Mouse (Mus musculus): ENCODE measurements at regions not wholly inside any gene's neighbourhood (a gene's known extent, or its start where the extent isn't known, plus 50 kb on each side); places are given as distances from the start of the nearest gene placed in this dataset.
"Not testable (repeated sequence)": the region's sequence is repeated elsewhere in the genome, so short reads cannot be mapped to it uniquely, and the experiment has no call there.

DNA sequence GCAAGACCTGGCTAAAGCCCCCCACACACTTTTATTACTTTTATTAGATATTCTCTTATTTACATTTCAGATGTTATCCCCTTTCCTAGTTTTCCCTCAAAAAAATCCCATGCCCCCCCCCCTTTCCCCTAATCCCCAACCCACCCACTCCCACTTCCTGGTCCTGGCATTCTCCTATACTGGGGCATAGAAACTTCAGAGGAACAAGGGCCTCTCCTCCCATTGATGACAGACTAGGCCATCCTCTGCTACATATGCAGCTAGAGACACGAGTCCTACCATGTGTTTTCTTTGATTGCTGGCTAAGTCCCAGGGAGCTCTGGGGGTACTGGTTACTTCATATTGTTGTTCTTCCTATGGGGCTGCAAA is 116.8 kb downstream of the Rfpl4b start:
- H3K36me3 ChIP-seq (replicated peaks in 1 of 2; ENCODE audit: control insufficient read depth in 1 of 2, insufficient read depth in 1 of 2, low read length in 1 of 2); DNase-seq (ENCODE audit: extremely low read depth); H3K27me3 ChIP-seq (replicated peaks); H3K79me2 ChIP-seq (replicated peaks; ENCODE audit: control insufficient read depth, extremely low read depth, insufficient read depth, poor library complexity, severe bottlenecking); in situ Hi-C loops (cut with MboI; ENCODE audit: low pct_ligation_motif_present, low pct_unique_long_range_greater_than_20kb, low sequenced_read_pairs); H3K4me3 ChIP-seq (replicated peaks in 1 of 3; ENCODE audit: low read depth in 2 of 3, low read length in 2 of 3, poor library complexity in 1 of 3); H3K4me1 ChIP-seq (ENCODE audit: control insufficient read depth in 1 of 2, insufficient read depth in 2 of 2); dilution Hi-C loops (cut with MboI; ENCODE audit: extremely low pct_ligation_motif_present, extremely low pct_unique_long_range_greater_than_20kb, low sequenced_read_pairs); H3K27ac ChIP-seq (ENCODE audit: insufficient read depth, low read depth); H3K9me3 ChIP-seq (replicated peaks; ENCODE audit: low read length); H3K9ac ChIP-seq (ENCODE audit: insufficient read depth, low read depth); H3K4me2 ChIP-seq (ENCODE audit: insufficient read depth, low read depth, poor library complexity, severe bottlenecking): not testable (repeated sequence)

DNA sequence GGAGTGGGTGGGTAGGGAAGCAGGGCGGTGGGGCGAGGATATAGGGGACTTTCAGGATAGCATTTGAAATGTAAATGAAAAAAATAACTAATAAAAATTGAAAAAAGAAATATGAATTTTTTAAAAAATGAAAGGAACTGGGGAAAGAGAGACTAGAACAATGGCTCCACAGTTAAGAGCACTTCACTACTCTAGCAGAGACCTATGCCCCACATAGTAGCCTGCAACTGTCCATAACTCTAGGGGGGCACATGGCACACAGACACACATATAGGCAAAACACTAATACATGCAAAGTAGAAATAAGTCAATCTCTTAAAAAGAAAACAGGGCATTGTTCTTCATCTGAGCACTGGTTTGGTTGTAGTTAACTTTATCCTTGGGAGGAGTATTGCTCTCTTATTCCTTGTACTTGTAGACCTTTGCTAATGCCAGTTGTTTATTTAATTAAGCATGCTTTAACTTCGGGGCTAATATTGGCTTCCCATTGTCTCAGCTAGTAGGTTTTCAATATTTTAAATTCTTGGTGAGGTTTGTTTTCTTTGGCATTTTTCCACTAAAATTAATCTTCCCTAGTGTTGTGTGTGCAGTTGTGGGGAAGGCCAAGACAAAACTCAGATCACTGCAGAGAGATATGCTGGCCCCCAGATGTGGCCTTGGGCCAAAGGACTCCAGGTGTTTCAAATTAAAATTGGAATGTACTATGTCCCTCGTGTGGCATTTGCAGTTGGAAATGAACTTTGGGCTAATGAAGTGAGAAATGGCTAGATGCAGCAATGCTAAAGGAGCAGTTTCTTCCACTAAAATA is 117.4 kb downstream of the Rfpl4b start:
- no peaks in the 10 kb centered on the region for H3K9me3 ChIP-seq (replicated peaks; ENCODE audit: low read length)
- no peak overlapping the region for H3K9ac ChIP-seq (ENCODE audit: insufficient read depth, low read depth)
- DNase-seq (ENCODE audit: extremely low read depth), result no peak
- in situ Hi-C loops (cut with MboI; ENCODE audit: low pct_ligation_motif_present, low pct_unique_long_range_greater_than_20kb, low sequenced_read_pairs) (no loop called here), dilution Hi-C loops (cut with MboI; ENCODE audit: extremely low pct_ligation_motif_present, extremely low pct_unique_long_range_greater_than_20kb, low sequenced_read_pairs) (no loop called here)
- H3K36me3 ChIP-seq (replicated peaks in 1 of 2; ENCODE audit: control insufficient read depth in 1 of 2, insufficient read depth in 1 of 2, low read length in 1 of 2), result no peaks in the 10 kb centered on the region
- no peak overlapping the region for H3K4me2 ChIP-seq (ENCODE audit: insufficient read depth, low read depth, poor library complexity, severe bottlenecking)
- H3K79me2 ChIP-seq (replicated peaks; ENCODE audit: control insufficient read depth, extremely low read depth, insufficient read depth, poor library complexity, severe bottlenecking), result no peaks in the 10 kb centered on the region
- H3K4me3 ChIP-seq (replicated peaks in 1 of 3; ENCODE audit: low read depth in 2 of 3, low read length in 2 of 3, poor library complexity in 1 of 3), result no peak overlapping the region
- TF ChIP-seq JUN (IDR thresholded peaks at IDR 0.05; ENCODE audit: insufficient read depth, low read depth, low read length), result no peak
- no peak for TF ChIP-seq TBP (conservative IDR thresholded peaks at IDR 0.05; ENCODE audit: low read depth, low read length)
- no peak for TF ChIP-seq MXI1 (IDR thresholded peaks at IDR 0.05; ENCODE audit: low read depth, low read length)
- no peak for TF ChIP-seq RAD21 (IDR thresholded peaks at IDR 0.05; ENCODE audit: low read depth, low read length)
- no peak for TF ChIP-seq ZC3H11A (IDR thresholded peaks at IDR 0.05; ENCODE audit: low read depth, low read length)
- no peak for TF ChIP-seq MAZ (IDR thresholded peaks at IDR 0.05; ENCODE audit: low read depth, low read length)
- no peak for TF ChIP-seq ELF1 (IDR thresholded peaks at IDR 0.05; ENCODE audit: low read depth, low read length)
- no peak for TF ChIP-seq CHD1 (IDR thresholded peaks at IDR 0.05; ENCODE audit: low read depth, low read length)
- no peak for TF ChIP-seq MEF2A (IDR thresholded peaks at IDR 0.05; ENCODE audit: borderline replicate concordance, low read depth, low read length)
- no peak for TF ChIP-seq GABPA (IDR thresholded peaks at IDR 0.05; ENCODE audit: insufficient replicate concordance, low read depth, low read length)
- no peak for TF ChIP-seq HCFC1 (IDR thresholded peaks at IDR 0.05; ENCODE audit: low read depth, low read length)
- no peak for TF ChIP-seq ZMIZ1 (IDR thresholded peaks at IDR 0.05; ENCODE audit: low read depth, low read length)
- TF ChIP-seq MAX (IDR thresholded peaks at IDR 0.05; ENCODE audit: low read length), result no peak
- no peak overlapping the region for H3K27ac ChIP-seq (ENCODE audit: insufficient read depth, low read depth)
- H3K27me3 ChIP-seq (replicated peaks), result no peaks in the 10 kb centered on the region
- no peaks in the 10 kb centered on the region for H3K4me1 ChIP-seq (ENCODE audit: control insufficient read depth in 1 of 2, insufficient read depth in 2 of 2)
